Mouse (Mus musculus): ENCODE measurements around the gene Klrb1c.
"Not testable (repeated sequence)": the region's sequence is repeated elsewhere in the genome, so short reads cannot be mapped to it uniquely, and the experiment has no call there.

Klrb1c gene

GRCm38 (mm10) chr6:128789115-128789514, at the start of gene Klrb1c:
Gene Klrb1c, minus strand, starts transcription at chr6:128789215.
- no peak for DNase-seq (ENCODE audit: low spot score)

GRCm38 (mm10) chr6:128837454-128838341, 48.7 kb upstream of the Klrb1c start:
- DNase-seq (ENCODE audit: low spot score), result peak; percentile 73

- peak; percentile 37 for DNase-seq (ENCODE audit: low spot score)
These were observed 47.9 kb upstream of the Klrb1c start for GRCm38 (mm10) chr6:128836955-128837334.

GRCm38 (mm10) chr6:128836191-128836954, 47.4 kb upstream of the Klrb1c start:
- DNase-seq (ENCODE audit: low spot score), result no peak

- DNase-seq (ENCODE audit: low spot score), result no peak
These were observed 46.6 kb upstream of the Klrb1c start for GRCm38 (mm10) chr6:128835571-128835970.

- no peak for DNase-seq (ENCODE audit: low spot score)
These were observed 44.0 kb upstream of the Klrb1c start for GRCm38 (mm10) chr6:128833046-128833445.

GRCm38 (mm10) chr6:128829837-128830236, 40.8 kb upstream of the Klrb1c start:
- DNase-seq (ENCODE audit: low spot score), result no peak

- DNase-seq (ENCODE audit: low spot score), result no peak
These were observed 37.8 kb upstream of the Klrb1c start for GRCm38 (mm10) chr6:128826781-128827180.

- no peak for DNase-seq (ENCODE audit: low spot score)
These were observed 37.1 kb upstream of the Klrb1c start, which contains the start of the genes Gm44511 and Klrb1b for GRCm38 (mm10) chr6:128826132-128826531. Gene Gm44511, minus strand, starts transcription at chr6:128826315. Gene Klrb1b, minus strand, starts transcription at chr6:128826331.

- no peak for DNase-seq (ENCODE audit: low spot score)
These were observed 29.2 kb upstream of the Klrb1c start for GRCm38 (mm10) chr6:128818083-128818802.

GRCm38 (mm10) chr6:128808532-128808931, 19.5 kb upstream of the Klrb1c start:
- peak; percentile 54 for DNase-seq (ENCODE audit: low spot score)

- no peak for DNase-seq (ENCODE audit: low spot score)
These were observed 18.0 kb upstream of the Klrb1c start for GRCm38 (mm10) chr6:128807021-128807420.

- DNase-seq (ENCODE audit: low spot score), result peak; percentile 84
These were observed 16.0 kb upstream of the Klrb1c start for GRCm38 (mm10) chr6:128804823-128805640.

GRCm38 (mm10) chr6:128802999-128803857, 14.2 kb upstream of the Klrb1c start:
- peak; percentile 99 for DNase-seq (ENCODE audit: low spot score)

GRCm38 (mm10) chr6:128802557-128802956, 13.5 kb upstream of the Klrb1c start:
- DNase-seq (ENCODE audit: low spot score), result no peak

- DNase-seq (ENCODE audit: low spot score), result not testable (repeated sequence)
These were observed 11.7 kb upstream of the Klrb1c start for GRCm38 (mm10) chr6:128800696-128801095.

GRCm38 (mm10) chr6:128799896-128800270, 10.9 kb upstream of the Klrb1c start:
- no peak for DNase-seq (ENCODE audit: low spot score)

GRCm38 (mm10) chr6:128799144-128799895, 10.3 kb upstream of the Klrb1c start:
- DNase-seq (ENCODE audit: low spot score), result peak; percentile 96

GRCm38 (mm10) chr6:128798772-128799143, 9.7 kb upstream of the Klrb1c start:
- DNase-seq (ENCODE audit: low spot score), result peak; percentile 84
